Mouse (Mus musculus) lung, postnatal 4 days (tissue): ENCODE measurements around the gene Olfr116.

Source experiments
- DNase-seq, 2 experiments: peaks; one replicate each; pipeline ENCODE4 v3.0.0; 2021

Gene Olfr116

GRCm38 (mm10) chr17:37627009-37627408 is at the start of gene Olfr116, which contains the start of gene Olfr115:
TSS of gene Olfr116 (minus strand) at chr17:37627199.
TSS of gene Olfr115 (minus strand) at chr17:37627109.
- no peak for DNase-seq

DNA sequence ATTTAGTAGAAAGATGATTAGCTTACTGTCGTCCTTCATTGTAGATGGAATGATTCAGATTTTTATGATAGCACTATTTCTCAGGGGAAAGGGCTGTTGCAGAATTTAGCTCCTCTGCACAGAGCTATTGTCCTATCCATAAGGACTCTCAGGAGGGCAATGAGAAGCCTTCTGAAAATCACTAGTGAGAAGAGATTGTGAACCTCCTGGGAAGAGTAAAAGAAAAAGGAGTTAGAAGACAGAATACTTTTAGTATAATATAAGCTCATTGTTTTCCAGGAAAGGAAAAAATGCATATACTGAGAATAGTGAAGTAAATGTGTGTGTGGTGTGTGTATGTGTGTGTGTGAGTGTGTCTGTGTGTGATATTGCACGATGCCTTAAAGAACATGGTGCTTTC is 39.7 kb upstream of the Olfr116 start, which contains the start of gene Olfr118:
Gene Olfr118 (plus strand): TSS at position 301 of the 400 bp plus-strand sequence.
- DNase-seq, result no peak

GRCm38 (mm10) chr17:37663682-37664081 is 36.7 kb upstream of the Olfr116 start, which contains the start of gene Olfr117:
TSS of gene Olfr117 (minus strand) at chr17:37663782.
- DNase-seq, result no peak

DNA sequence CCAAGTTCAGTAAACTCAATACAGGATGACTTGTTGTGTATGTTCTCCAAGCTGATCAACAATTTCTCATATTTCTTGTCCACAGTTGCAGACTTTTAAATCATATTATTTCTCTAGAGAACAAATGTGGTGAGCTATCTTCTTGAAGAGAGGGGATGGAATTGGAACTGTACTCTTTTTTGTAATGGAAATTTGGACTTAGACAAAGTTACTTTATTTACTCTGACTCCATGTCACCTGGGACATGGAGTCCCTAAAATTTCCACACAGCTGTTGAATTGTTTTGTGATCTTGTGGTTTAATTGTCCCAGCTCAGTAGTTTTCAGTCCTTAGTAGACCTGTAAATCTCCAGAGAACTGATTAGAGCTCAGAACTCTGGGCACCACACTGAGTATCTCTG is 34.4 kb downstream of the Olfr116 start, which contains the start of gene Olfr114:
Gene Olfr114 (minus strand): TSS at position 101 of the 400 bp plus-strand sequence.
- DNase-seq, result no peak

DNA sequence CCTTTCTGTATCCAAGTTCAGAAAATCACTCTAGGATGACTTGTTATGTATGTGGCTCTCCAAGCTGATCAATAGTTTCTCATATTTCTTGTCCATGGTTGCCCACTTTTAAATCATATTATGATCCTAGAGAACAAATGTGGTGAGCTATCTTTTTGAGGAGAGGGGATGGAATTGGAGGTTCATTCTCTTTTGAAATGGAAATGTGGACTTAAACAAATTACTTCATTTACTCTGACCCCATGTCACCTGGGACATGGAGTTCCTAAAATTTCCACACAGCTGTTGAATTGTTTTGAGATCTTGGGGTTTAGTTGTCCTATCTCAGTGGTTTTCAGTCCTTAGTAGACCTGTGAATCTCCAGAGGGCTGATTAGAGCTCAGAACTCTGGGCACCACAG is 49.4 kb downstream of the Olfr116 start, which contains the start of gene Olfr113:
Gene Olfr113 (minus strand): TSS at position 101 of the 400 bp plus-strand sequence.
- no peak for DNase-seq
